Mouse (Mus musculus): ENCODE measurements at regions not wholly inside any gene's neighbourhood (a gene's known extent, or its start where the extent isn't known, plus 50 kb on each side); places are given as distances from the start of the nearest gene placed in this dataset.

DNA sequence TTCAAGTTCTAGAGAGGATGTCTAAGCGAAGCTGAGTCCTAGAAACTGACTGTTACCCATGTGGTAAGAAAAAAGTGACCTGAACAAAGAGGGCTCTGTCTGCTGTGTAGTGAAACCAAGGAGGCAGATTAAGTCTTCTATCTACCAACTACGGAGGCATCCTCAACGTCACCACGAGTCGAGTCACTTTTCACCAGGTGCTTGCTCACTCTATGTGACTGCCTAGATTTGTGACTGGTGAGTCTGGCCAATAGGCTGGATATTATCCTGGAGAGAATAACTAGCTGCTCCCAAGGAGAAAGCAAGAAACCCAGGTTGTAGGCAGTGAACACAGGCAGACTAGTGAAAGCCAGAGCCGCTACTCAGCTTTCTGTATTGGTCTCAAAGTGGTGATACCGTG, 191.2 kb downstream of the Cd83 start:
- TF ChIP-seq TAL1 (IDR thresholded peaks at IDR 0.05; ENCODE audit: low read length) (no peak), GATA1 (IDR thresholded peaks at IDR 0.05; ENCODE audit: low read length) (no peak)
- H3K4me1 ChIP-seq (ENCODE audit: control insufficient read depth): no peaks in the 10 kb centered on the region
- no peaks in the 10 kb centered on the region for H3K36me3 ChIP-seq (ENCODE audit: control insufficient read depth)
- no peaks in the 10 kb centered on the region for H3K27me3 ChIP-seq (ENCODE audit: control insufficient read depth)
- no peak overlapping the region for H3K4me3 ChIP-seq (replicated peaks)
- H3K9me3 ChIP-seq (ENCODE audit: control insufficient read depth, low read length): no peaks in the 10 kb centered on the region

DNA sequence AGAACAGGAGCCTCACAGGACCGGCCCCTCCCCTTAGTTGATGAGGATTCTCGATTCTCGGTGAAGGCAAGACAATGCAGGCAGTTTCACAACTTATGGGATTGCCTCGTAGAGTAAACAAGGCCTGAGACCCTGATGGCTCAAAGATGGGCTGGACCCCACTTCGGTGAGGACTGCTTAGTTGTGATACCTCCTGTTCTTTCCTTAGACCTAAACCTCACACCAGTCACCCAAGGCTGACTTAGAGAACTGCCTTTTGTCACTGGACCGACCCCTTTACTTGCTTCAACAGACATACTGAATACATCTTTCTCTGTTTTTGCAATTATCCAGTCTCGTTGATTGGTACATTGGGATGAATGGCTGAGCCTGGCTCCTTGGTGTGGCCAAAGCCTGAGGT, 192.1 kb downstream of the Cd83 start:
- H3K4me3 ChIP-seq (replicated peaks): no peak overlapping the region
- H3K9me3 ChIP-seq (ENCODE audit: control insufficient read depth, low read length): no peaks in the 10 kb centered on the region
- no peaks in the 10 kb centered on the region for H3K27me3 ChIP-seq (ENCODE audit: control insufficient read depth)
- no peak for TF ChIP-seq GATA1 (IDR thresholded peaks at IDR 0.05; ENCODE audit: low read length)
- no peak for TF ChIP-seq TAL1 (IDR thresholded peaks at IDR 0.05; ENCODE audit: low read length)
- H3K36me3 ChIP-seq (ENCODE audit: control insufficient read depth): no peaks in the 10 kb centered on the region
- no peaks in the 10 kb centered on the region for H3K4me1 ChIP-seq (ENCODE audit: control insufficient read depth)

DNA sequence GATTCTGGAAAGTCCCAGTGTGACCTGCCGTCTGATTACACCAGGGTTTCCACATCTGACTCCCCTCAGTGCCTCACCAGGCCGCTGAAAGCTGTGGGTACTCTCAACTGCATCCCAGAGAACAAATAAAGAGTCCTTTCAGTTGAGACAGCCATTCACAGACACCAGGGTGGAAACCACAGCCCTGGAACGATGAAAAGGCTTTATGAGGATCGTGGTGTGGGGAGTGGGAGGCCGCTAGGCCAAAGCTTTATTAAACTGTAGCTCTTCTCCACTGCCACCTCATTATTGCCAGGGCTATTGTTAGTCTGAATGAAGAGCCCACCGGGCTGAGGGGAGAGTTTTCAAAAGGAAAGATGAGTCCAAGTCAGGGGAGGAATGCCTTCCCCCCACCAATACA, 202.8 kb downstream of the Cd83 start:
- no peaks in the 10 kb centered on the region for H3K4me1 ChIP-seq (ENCODE audit: control insufficient read depth)
- H3K9me3 ChIP-seq (ENCODE audit: control insufficient read depth, low read length): no peaks in the 10 kb centered on the region
- TF ChIP-seq GATA1 (IDR thresholded peaks at IDR 0.05; ENCODE audit: low read length) (no peak), TAL1 (IDR thresholded peaks at IDR 0.05; ENCODE audit: low read length) (no peak)
- no peaks in the 10 kb centered on the region for H3K36me3 ChIP-seq (ENCODE audit: control insufficient read depth)
- H3K4me3 ChIP-seq (replicated peaks): no peak overlapping the region
- H3K27me3 ChIP-seq (ENCODE audit: control insufficient read depth): no peaks in the 10 kb centered on the region

DNA sequence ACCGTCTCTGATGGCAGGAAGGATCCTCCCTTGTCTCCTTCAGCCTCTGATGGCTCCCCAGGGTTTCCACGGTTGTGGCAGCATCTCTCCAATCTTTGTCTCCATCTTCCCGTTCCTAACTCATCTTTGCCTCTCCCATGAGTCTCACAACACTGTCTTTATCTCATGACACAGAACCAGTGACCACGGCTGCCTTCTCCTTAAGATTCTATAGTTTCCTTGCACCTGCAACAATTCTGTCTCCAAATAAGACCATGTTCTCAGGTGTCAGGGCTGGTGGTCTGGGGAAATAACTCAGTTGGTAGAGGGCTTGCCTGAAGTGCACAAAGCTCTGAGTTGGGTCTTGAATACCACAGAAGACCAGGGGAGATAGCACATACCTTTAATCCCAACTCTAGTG, 203.8 kb downstream of the Cd83 start:
- Histone ChIP-seq H3K9me3 (ENCODE audit: control insufficient read depth, low read length) (no peaks in the 10 kb centered on the region), H3K4me3 (replicated peaks) (no peak overlapping the region), H3K36me3 (ENCODE audit: control insufficient read depth) (no peaks in the 10 kb centered on the region), H3K4me1 (ENCODE audit: control insufficient read depth) (no peaks in the 10 kb centered on the region), H3K27me3 (ENCODE audit: control insufficient read depth) (no peaks in the 10 kb centered on the region)
- no peak for TF ChIP-seq TAL1 (IDR thresholded peaks at IDR 0.05; ENCODE audit: low read length)
- TF ChIP-seq GATA1 (IDR thresholded peaks at IDR 0.05; ENCODE audit: low read length): no peak

DNA sequence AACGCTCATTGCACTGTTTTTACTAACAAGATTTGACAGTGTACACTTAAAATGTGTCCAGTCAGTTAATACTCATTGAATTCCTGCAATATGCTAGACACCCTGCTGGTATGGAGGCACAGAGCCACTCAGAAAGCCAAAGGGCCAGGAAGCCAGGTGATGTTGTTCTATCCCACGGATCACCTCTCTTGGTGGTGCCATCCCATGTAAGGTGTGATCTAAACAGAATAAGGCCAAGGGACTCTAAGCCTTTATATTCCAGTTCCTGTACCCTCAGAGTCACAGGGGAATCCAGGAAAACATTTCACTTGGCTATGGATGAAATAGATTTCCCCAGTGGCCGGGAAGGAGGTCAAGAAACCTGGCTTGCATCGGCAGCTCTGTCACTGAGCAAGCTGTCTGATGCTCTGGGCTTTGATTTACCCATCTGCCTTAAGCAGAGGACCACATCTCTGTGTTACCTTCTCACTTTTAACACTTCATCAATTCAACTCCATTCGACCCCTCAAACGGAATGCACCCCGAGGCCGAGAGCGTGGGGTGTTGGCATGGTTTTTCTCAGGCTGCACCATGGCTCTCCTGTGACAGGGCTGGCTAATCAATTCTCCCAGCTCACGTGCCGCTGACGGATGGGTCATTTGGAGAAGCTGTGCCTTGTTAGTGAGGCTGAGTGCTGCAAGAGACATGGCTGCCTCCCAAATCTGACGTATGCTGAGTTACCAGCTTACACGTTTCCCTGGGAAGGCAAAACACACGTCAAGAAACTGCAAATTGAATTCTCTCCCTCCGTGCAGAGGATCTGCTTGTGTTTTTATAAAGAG, 205.9 kb downstream of the Cd83 start:
- Histone ChIP-seq H3K9me3 (ENCODE audit: control insufficient read depth, low read length) (no peaks in the 10 kb centered on the region), H3K4me1 (ENCODE audit: control insufficient read depth) (no peaks in the 10 kb centered on the region), H3K27me3 (ENCODE audit: control insufficient read depth) (no peaks in the 10 kb centered on the region), H3K4me3 (replicated peaks) (no peak overlapping the region), H3K36me3 (ENCODE audit: control insufficient read depth) (no peaks in the 10 kb centered on the region)
- no peak for TF ChIP-seq TAL1 (IDR thresholded peaks at IDR 0.05; ENCODE audit: low read length)
- no peak for TF ChIP-seq GATA1 (IDR thresholded peaks at IDR 0.05; ENCODE audit: low read length)

DNA sequence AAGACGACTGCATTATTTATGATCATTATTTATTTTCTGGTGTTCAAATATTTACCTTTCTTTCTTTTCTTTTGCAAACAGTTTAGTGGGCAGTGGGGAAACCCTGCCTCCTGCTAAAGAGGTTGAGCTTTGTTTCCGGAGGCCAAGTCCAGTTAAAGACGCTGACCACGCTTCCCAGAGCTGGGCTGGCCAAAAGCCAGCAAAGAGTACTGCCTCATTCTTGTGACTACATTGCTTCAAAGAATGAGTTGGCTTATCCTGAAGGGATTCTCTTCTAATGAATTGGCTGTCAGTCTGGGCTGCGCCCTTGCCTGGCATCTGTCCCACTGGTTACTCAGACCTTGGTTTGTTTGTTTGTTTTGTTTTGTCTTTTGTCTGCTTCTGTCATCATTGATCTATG, 207.2 kb downstream of the Cd83 start:
- Histone ChIP-seq H3K4me1 (ENCODE audit: control insufficient read depth) (no peaks in the 10 kb centered on the region), H3K36me3 (ENCODE audit: control insufficient read depth) (no peaks in the 10 kb centered on the region), H3K9me3 (ENCODE audit: control insufficient read depth, low read length) (no peaks in the 10 kb centered on the region), H3K4me3 (replicated peaks) (no peak overlapping the region), H3K27me3 (ENCODE audit: control insufficient read depth) (no peaks in the 10 kb centered on the region)
- no peak for TF ChIP-seq TAL1 (IDR thresholded peaks at IDR 0.05; ENCODE audit: low read length)
- TF ChIP-seq GATA1 (IDR thresholded peaks at IDR 0.05; ENCODE audit: low read length): no peak

DNA sequence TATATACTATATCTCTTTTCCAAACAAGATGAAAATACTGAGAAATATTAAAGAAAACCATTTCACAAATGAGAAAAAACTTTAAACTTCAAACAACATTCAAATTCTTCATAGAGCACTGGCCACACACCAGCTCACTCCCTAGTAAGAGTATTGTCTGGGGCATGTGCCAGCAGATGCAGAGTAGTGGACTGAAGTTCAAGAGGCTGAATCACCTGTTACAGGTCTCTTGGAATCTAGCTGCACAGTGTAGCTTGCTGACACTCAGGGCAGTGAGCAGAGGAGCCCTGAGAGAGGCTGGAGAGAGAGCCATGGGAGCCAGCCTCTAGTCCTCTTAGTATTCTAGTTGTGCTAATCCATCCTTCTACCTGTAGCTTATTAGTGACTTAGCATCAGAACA, 208.4 kb downstream of the Cd83 start:
- no peaks in the 10 kb centered on the region for H3K9me3 ChIP-seq (ENCODE audit: control insufficient read depth, low read length)
- H3K36me3 ChIP-seq (ENCODE audit: control insufficient read depth): no peaks in the 10 kb centered on the region
- no peak overlapping the region for H3K4me3 ChIP-seq (replicated peaks)
- no peaks in the 10 kb centered on the region for H3K4me1 ChIP-seq (ENCODE audit: control insufficient read depth)
- TF ChIP-seq TAL1 (IDR thresholded peaks at IDR 0.05; ENCODE audit: low read length) (no peak), GATA1 (IDR thresholded peaks at IDR 0.05; ENCODE audit: low read length) (no peak)
- no peaks in the 10 kb centered on the region for H3K27me3 ChIP-seq (ENCODE audit: control insufficient read depth)

DNA sequence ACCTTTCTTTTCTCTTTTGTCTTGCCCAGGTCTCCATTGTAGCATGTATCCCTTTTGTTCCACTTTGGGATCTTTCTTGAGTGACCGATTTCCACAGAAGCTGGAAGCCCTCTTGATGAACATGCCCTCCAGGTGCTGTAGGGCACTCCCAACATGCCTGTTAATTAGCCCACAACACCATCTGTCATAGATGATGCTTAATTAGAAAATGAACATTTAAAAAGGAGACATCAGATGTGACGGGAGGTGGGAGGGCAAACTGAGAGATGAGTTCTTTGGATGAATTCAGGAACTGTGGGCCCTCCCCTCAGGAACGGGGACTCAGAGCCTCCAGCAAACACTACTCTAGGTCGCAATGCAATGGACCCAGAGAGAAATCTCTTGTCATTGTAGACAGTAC, 209.8 kb downstream of the Cd83 start:
- no peaks in the 10 kb centered on the region for H3K36me3 ChIP-seq (ENCODE audit: control insufficient read depth)
- H3K4me1 ChIP-seq (ENCODE audit: control insufficient read depth): no peaks in the 10 kb centered on the region
- TF ChIP-seq TAL1 (IDR thresholded peaks at IDR 0.05; ENCODE audit: low read length): no peak
- no peak for TF ChIP-seq GATA1 (IDR thresholded peaks at IDR 0.05; ENCODE audit: low read length)
- H3K4me3 ChIP-seq (replicated peaks): no peak overlapping the region
- no peaks in the 10 kb centered on the region for H3K27me3 ChIP-seq (ENCODE audit: control insufficient read depth)
- no peaks in the 10 kb centered on the region for H3K9me3 ChIP-seq (ENCODE audit: control insufficient read depth, low read length)

DNA sequence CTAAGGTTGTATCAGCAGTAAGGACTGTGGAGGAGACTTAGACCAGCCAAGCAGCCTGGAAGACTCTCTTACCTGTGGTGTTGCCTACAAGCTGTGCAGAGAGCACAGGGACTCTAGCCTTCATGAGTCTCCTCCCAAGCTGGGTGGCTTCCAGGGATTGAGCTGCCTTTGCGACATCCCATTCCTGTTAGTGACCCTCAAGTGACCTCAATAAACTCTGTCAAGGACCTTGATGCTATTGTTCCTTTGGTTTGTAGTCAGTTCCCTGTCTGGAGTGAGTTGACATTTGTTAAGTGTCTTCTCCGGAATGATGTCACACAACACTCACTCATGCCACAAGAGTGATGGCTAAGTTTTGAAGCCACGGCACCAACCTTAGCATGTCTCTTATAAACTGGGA, 211.0 kb downstream of the Cd83 start:
- no peaks in the 10 kb centered on the region for H3K36me3 ChIP-seq (ENCODE audit: control insufficient read depth)
- H3K27me3 ChIP-seq (ENCODE audit: control insufficient read depth): no peaks in the 10 kb centered on the region
- H3K4me3 ChIP-seq (replicated peaks): no peak overlapping the region
- no peaks in the 10 kb centered on the region for H3K4me1 ChIP-seq (ENCODE audit: control insufficient read depth)
- TF ChIP-seq GATA1 (IDR thresholded peaks at IDR 0.05; ENCODE audit: low read length) (no peak), TAL1 (IDR thresholded peaks at IDR 0.05; ENCODE audit: low read length) (no peak)
- H3K9me3 ChIP-seq (ENCODE audit: control insufficient read depth, low read length): no peaks in the 10 kb centered on the region

Measured in erythroblast, embryonic 14.5 days (primary cell).